Mouse (Mus musculus) heart, embryonic 14.5 days (tissue): ENCODE measurements around the gene Chtf18. TPM values are rescaled to one million over a fixed set of nuclear protein-coding genes. Genes with fewer than 3 reads are reported as not detected.

Source experiments
- ATAC-seq: fragments of 200-750 bp; cut with Nextera tagmentation; 2 replicates; pipeline ENCODE4 v1.8.0; 2017; ENCODE audit warnings: low read depth, moderate TSS enrichment; ENCODE audit not compliant: insufficient number of reproducible peaks, insufficient read depth, low FRiP score
- H3K27ac ChIP-seq, 2 experiments: fragments of 200-500 bp in 1 of 2; fragments of 300-500 bp in 1 of 2; sonication (generic) in 1 of 2; replicated peaks in 1 of 2; 2 replicates each; pipeline ENCODE4 v1.5.1; 2012 to 2014; ENCODE audit warnings: low read depth in 2 of 2, low read length in 2 of 2, control low read depth in 1 of 2, mild to moderate bottlenecking in 1 of 2, mixed read lengths in 1 of 2; ENCODE audit not compliant: control insufficient read depth in 1 of 2, insufficient read depth in 1 of 2
- H3K27me3 ChIP-seq: fragments of 300-500 bp; sonication (generic); 2 replicates; pipeline ENCODE4 v1.6.1; 2014; ENCODE audit warnings: mild to moderate bottlenecking, low read length, control low read depth; ENCODE audit not compliant: control insufficient read depth, insufficient read depth
- H3K36me3 ChIP-seq: fragments of 300-500 bp; sonication (generic); 2 replicates; pipeline ENCODE4 v1.6.1; 2014; ENCODE audit warnings: mild to moderate bottlenecking, control low read depth, low read length, mixed read lengths; ENCODE audit not compliant: control insufficient read depth, insufficient read depth
- H3K4me1 ChIP-seq, 2 experiments: fragments of 200-500 bp in 1 of 2; fragments of 300-500 bp in 1 of 2; sonication (generic) in 1 of 2; 2 replicates each; pipeline ENCODE4 v1.6.1; 2012 to 2014; ENCODE audit warnings: low read length in 2 of 2, control low read depth in 1 of 2, mixed read lengths in 1 of 2; ENCODE audit not compliant: control insufficient read depth in 2 of 2, insufficient read depth in 2 of 2
- H3K4me2 ChIP-seq: fragments of 300-500 bp; sonication (generic); 2 replicates; pipeline ENCODE4 v1.6.1; 2014; ENCODE audit warnings: mild to moderate bottlenecking, low read length
- H3K4me3 ChIP-seq, 2 experiments: fragments of 200-500 bp in 1 of 2; fragments of 300-500 bp in 1 of 2; sonication (generic) in 1 of 2; 2 replicates each; pipeline ENCODE4 v1.5.1; 2012 to 2014; ENCODE audit warnings: low read length in 2 of 2, mild to moderate bottlenecking in 2 of 2, control low read depth in 1 of 2, low read depth in 1 of 2, moderate library complexity in 1 of 2; ENCODE audit not compliant: control insufficient read depth in 1 of 2, insufficient read depth in 1 of 2
- H3K9ac ChIP-seq: fragments of 300-500 bp; sonication (generic); 2 replicates; pipeline ENCODE4 v1.6.1; 2014; ENCODE audit warnings: mild to moderate bottlenecking, low read length
- H3K9me3 ChIP-seq: fragments of 300-500 bp; sonication (generic); 2 replicates; pipeline ENCODE4 v1.6.1; 2016; ENCODE audit warnings: low read length, control low read depth; ENCODE audit not compliant: control insufficient read depth
- WGBS: fragments of 180-500 bp; shearing (Covaris S2); extraction: QIAGEN DNeasy Blood & Tissue Kit; methylation state at CpG from one replicate; pipeline ENCODE4 v1.1.7; 2014; 5-methylcytosine and 5-hydroxymethylcytosine counted together
- polyA plus RNA-seq: library from polyadenylated mRNA; unstranded; fragments of >200 nt; fragmentation: Nextera tagmentation; extraction: Ambion mirVana; gene quantifications from 2 replicates; pipeline ENCODE4 v1.2.1, GENCODE M21; 2014

The Chtf18 gene
- polyA plus RNA-seq = 8.0 and 9.5 TPM in 2 replicates

GRCm38 (mm10) chr17:25727265-25728008, at the start of gene Chtf18, which contains the start of gene Rpusd1:
Gene Chtf18, minus strand, starts transcription at chr17:25727419.
Gene Rpusd1, plus strand, starts transcription at chr17:25727670.
- no peaks in the 10 kb centered on the region for H3K27me3 ChIP-seq
- H3K4me3 ChIP-seq = peak within 1 kb of the TSS; percentile 60 to 63
- H3K9ac ChIP-seq = peak within 1 kb of the TSS; percentile 91
- peak within 1 kb of the TSS; percentile 11 to 62; a peak in 1 of 4 replicates for H3K27ac ChIP-seq
- H3K9me3 ChIP-seq = no peaks in the 10 kb centered on the region
- peak within 1 kb of the TSS; percentile 97 for H3K4me2 ChIP-seq
- peaks cover 38% of the 10 kb centered on the region for H3K36me3 ChIP-seq
- 1% methylated on average over 37 of the region's 37 CpGs for WGBS
- peak; percentile 96 for ATAC-seq
- peaks cover 8 to 16% of the 10 kb centered on the region in 2 experiments; a peak in 3 of 4 replicates for H3K4me1 ChIP-seq

GRCm38 (mm10) chr17:25775318-25776062, 48.3 kb upstream of the Chtf18 start:
- 82% methylated on average over 10 of the region's 10 CpGs for WGBS

GRCm38 (mm10) chr17:25773549-25774120, 46.4 kb upstream of the Chtf18 start, which contains the start of gene Narfl:
Gene Narfl, plus strand, starts transcription at chr17:25773776.
- Histone ChIP-seq H3K27me3 (no peaks in the 10 kb centered on the region), H3K27ac (peak within 1 kb of the TSS; percentile 20 to 39; a peak in 1 of 4 replicates)

More at GRCm38 (mm10) chr17:25775318-25776062, 48.3 kb upstream of the Chtf18 start:
- Histone ChIP-seq H3K27me3 (no peaks in the 10 kb centered on the region), H3K36me3 (peaks cover 38% of the 10 kb centered on the region), H3K9me3 (no peaks in the 10 kb centered on the region), H3K27ac (no peak overlapping the region), H3K4me2 (no peak overlapping the region), H3K4me1 (peaks cover 5 to 8% of the 10 kb centered on the region in 2 experiments), H3K9ac (no peak overlapping the region), H3K4me3 (no peak overlapping the region)
- no peak for ATAC-seq

GRCm38 (mm10) chr17:25769331-25769730, 42.1 kb upstream of the Chtf18 start:
- H3K9me3 ChIP-seq = no peaks in the 10 kb centered on the region

More at GRCm38 (mm10) chr17:25773549-25774120, 46.4 kb upstream of the Chtf18 start, which contains the start of gene Narfl:
- Histone ChIP-seq H3K4me2 (peak within 1 kb of the TSS; percentile 77), H3K4me3 (peak within 1 kb of the TSS; percentile 72 to 75), H3K36me3 (peaks cover 20% of the 10 kb centered on the region), H3K9me3 (no peaks in the 10 kb centered on the region), H3K9ac (peak within 1 kb of the TSS; percentile 90), H3K4me1 (peaks cover 5 to 8% of the 10 kb centered on the region in 2 experiments)
- under 1% methylated on average over 37 of the region's 37 CpGs for WGBS
- peak; percentile 67 for ATAC-seq

GRCm38 (mm10) chr17:25765886-25766285, 38.7 kb upstream of the Chtf18 start:
- Histone ChIP-seq H3K9ac (no peak overlapping the region), H3K4me1 (no peaks in the 10 kb centered on the region), H3K36me3 (no peaks in the 10 kb centered on the region), H3K4me3 (no peak overlapping the region), H3K27ac (no peak overlapping the region), H3K4me2 (no peak overlapping the region), H3K27me3 (no peaks in the 10 kb centered on the region; the same call in 1 of the 2 replicates), H3K9me3 (no peaks in the 10 kb centered on the region)
- 55% methylated on average over 5 of the region's 5 CpGs for WGBS
- no peak for ATAC-seq

More at GRCm38 (mm10) chr17:25769331-25769730, 42.1 kb upstream of the Chtf18 start:
- no peaks in the 10 kb centered on the region for H3K36me3 ChIP-seq
- H3K4me3 ChIP-seq = no peak overlapping the region
- 61% methylated on average over 9 of the region's 9 CpGs for WGBS
- H3K27me3 ChIP-seq = no peaks in the 10 kb centered on the region; the same call in 1 of the 2 replicates
- H3K27ac ChIP-seq = no peak overlapping the region
- ATAC-seq = no peak
- H3K4me2 ChIP-seq = no peak overlapping the region
- H3K4me1 ChIP-seq = peaks cover 3% of the 10 kb centered on the region in 2 experiments
- H3K9ac ChIP-seq = no peak overlapping the region

- Histone ChIP-seq H3K9me3 (no peaks in the 10 kb centered on the region), H3K4me2 (no peak overlapping the region), H3K27ac (no peak overlapping the region), H3K4me3 (no peak overlapping the region), H3K9ac (no peak overlapping the region), H3K36me3 (no peaks in the 10 kb centered on the region), H3K4me1 (no peaks in the 10 kb centered on the region), H3K27me3 (no peaks in the 10 kb centered on the region; the same call in 1 of the 2 replicates)
- 35% methylated on average over 3 of the region's 3 CpGs for WGBS
- no peak for ATAC-seq
These were observed 35.4 kb upstream of the Chtf18 start for GRCm38 (mm10) chr17:25762591-25762990.

- Histone ChIP-seq H3K4me1 (no peaks in the 10 kb centered on the region; a peak in 1 of 4 replicates), H3K4me2 (no peak overlapping the region), H3K4me3 (no peak overlapping the region), H3K9ac (no peak overlapping the region), H3K27ac (no peak overlapping the region), H3K9me3 (no peaks in the 10 kb centered on the region), H3K27me3 (no peaks in the 10 kb centered on the region; the same call in 1 of the 2 replicates), H3K36me3 (no peaks in the 10 kb centered on the region)
- WGBS = 21% methylated on average over 4 of the region's 4 CpGs
- no peak for ATAC-seq
These were observed 34.3 kb upstream of the Chtf18 start for GRCm38 (mm10) chr17:25761561-25761970.
